Mouse (Mus musculus): ENCODE measurements at regions not wholly inside any gene's neighbourhood (a gene's known extent, or its start where the extent isn't known, plus 50 kb on each side); places are given as distances from the start of the nearest gene placed in this dataset.

- Histone ChIP-seq H3K27ac (replicated peaks; ENCODE audit: low read depth, low read length) (no peak overlapping the region), H3K4me3 (ENCODE audit: insufficient read depth, low read depth, low read length) (no peak overlapping the region), H3K4me1 (ENCODE audit: control insufficient read depth, insufficient read depth, insufficient read length, low read length) (no peaks in the 10 kb centered on the region)
These were observed 273.4 kb upstream of the Hnrnpa3 start for GRCm38 (mm10) chr2:75385551-75386263.

- no peaks in the 10 kb centered on the region for H3K4me1 ChIP-seq (ENCODE audit: control insufficient read depth, insufficient read depth, insufficient read length, low read length)
- no peak overlapping the region for H3K4me3 ChIP-seq (ENCODE audit: insufficient read depth, low read depth, low read length)
- no peak overlapping the region for H3K27ac ChIP-seq (replicated peaks; ENCODE audit: low read depth, low read length)
These were observed 272.4 kb upstream of the Hnrnpa3 start for GRCm38 (mm10) chr2:75386636-75387035.

DNA sequence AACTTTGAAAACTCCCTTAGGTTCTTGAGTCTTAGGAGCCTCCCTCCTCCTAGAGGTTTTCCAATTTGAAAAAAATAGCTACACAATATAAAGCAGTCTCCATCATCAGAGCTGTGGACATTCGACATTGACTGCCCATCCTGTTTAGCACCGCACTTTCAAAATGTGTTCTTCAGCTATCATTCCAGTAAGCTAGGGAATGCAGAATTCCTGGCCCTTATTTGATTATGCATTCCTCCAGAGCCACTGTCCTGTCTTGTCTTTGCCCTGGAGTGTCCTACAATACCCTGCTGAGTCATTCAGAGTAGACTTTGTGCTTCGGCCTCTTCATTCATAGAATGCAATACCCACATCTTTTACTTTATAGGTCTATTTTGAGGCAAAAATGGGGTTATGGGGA, 267.0 kb upstream of the Hnrnpa3 start:
- no peak overlapping the region for H3K27ac ChIP-seq (replicated peaks; ENCODE audit: low read depth, low read length)
- no peaks in the 10 kb centered on the region for H3K4me1 ChIP-seq (ENCODE audit: control insufficient read depth, insufficient read depth, insufficient read length, low read length)
- no peak overlapping the region for H3K4me3 ChIP-seq (ENCODE audit: insufficient read depth, low read depth, low read length)

GRCm38 (mm10) chr2:75394928-75395673, 264.0 kb upstream of the Hnrnpa3 start:
- H3K4me1 ChIP-seq (ENCODE audit: control insufficient read depth, insufficient read depth, insufficient read length, low read length) = no peaks in the 10 kb centered on the region
- H3K27ac ChIP-seq (replicated peaks; ENCODE audit: low read depth, low read length) = no peak overlapping the region
- H3K4me3 ChIP-seq (ENCODE audit: insufficient read depth, low read depth, low read length) = no peak overlapping the region

DNA sequence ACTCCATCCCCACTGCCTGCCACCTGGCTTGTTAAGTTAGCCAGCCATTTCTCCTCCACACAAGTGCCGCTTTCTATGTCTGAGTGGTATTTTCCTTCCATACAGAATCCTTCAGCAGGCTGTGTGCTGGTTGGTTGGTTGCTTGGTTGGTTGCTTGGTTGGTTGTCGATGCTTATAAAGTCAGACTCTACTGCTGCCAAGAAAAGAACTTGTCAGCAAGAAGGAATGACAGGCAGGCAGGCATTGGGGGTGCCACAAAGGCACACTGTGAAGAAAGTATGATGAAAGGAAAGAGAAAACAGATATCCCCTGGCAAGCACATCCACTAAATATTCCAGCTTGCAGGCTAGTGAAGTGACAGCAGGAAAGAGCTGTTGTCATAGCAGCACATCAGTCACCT, 263.0 kb upstream of the Hnrnpa3 start:
- Histone ChIP-seq H3K27ac (replicated peaks; ENCODE audit: low read depth, low read length) (no peak overlapping the region), H3K4me3 (ENCODE audit: insufficient read depth, low read depth, low read length) (no peak overlapping the region), H3K4me1 (ENCODE audit: control insufficient read depth, insufficient read depth, insufficient read length, low read length) (no peaks in the 10 kb centered on the region)

GRCm38 (mm10) chr2:75400291-75400870, 258.7 kb upstream of the Hnrnpa3 start:
- Histone ChIP-seq H3K4me1 (ENCODE audit: control insufficient read depth, insufficient read depth, insufficient read length, low read length) (no peaks in the 10 kb centered on the region), H3K27ac (replicated peaks; ENCODE audit: low read depth, low read length) (no peak overlapping the region), H3K4me3 (ENCODE audit: insufficient read depth, low read depth, low read length) (no peak overlapping the region)

DNA sequence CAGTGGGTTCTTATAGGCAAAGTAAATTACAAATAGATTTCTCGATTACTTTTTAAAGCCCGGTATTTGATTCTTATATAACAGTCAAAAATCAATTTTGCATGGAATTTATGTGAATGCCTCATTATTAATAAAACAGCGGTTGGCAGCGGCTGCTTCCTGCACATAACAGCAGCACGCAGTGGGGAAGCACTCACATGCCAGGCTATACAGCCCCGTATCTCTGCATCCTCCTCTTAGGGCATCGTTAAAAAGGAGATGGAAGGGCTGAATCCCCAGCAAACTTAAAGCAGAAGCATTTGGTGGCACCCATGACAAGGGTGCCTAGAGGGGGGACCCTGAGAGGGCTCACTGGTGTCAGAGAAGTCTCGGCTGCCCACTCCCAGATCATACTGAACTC, 255.3 kb upstream of the Hnrnpa3 start:
- Histone ChIP-seq H3K4me3 (ENCODE audit: insufficient read depth, low read depth, low read length) (no peak overlapping the region), H3K27ac (replicated peaks; ENCODE audit: low read depth, low read length) (no peak overlapping the region)

DNA sequence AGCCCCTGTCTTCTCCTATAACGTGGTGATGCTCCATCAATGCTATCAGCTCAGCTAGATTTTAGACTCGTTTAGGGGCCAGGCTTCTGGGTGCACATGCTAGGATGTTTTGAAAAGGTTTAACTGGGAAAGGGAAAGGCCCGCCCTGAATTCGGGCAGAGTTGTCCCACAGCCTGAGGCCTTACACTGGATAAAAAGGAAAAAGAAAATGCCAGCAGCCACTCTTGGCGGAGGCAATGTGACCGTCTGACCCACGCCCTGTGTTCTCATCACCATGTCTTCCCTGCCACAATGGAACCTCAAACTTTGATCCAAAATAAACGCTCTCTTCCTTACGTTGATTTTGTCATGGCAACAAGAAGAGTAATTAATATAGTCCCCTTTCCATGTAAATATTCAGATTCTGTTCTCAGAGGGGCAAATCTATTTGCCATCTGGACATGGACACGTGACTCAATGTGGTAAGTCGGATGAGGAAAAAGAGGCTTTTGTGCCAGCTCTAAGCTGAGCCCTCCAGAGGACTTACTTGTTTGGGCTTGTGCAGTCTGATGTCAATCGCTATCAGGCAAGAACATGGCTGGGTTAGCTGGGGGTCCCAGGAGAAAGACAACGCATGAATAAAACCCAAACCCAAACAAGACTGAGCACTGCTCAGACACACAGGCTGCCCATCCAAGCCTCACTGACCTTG, 253.4 kb upstream of the Hnrnpa3 start:
- Histone ChIP-seq H3K4me3 (ENCODE audit: insufficient read depth, low read depth, low read length) (no peak overlapping the region), H3K27ac (replicated peaks; ENCODE audit: low read depth, low read length) (no peak overlapping the region), H3K4me1 (ENCODE audit: control insufficient read depth, insufficient read depth, insufficient read length, low read length) (peaks cover 5% of the 10 kb centered on the region; the same call in 1 of the 2 replicates)

More for the DNA sequence above, 255.3 kb upstream of the Hnrnpa3 start:
- peaks cover 5% of the 10 kb centered on the region; the same call in 1 of the 2 replicates for H3K4me1 ChIP-seq (ENCODE audit: control insufficient read depth, insufficient read depth, insufficient read length, low read length)

GRCm38 (mm10) chr2:75406721-75407455, 252.2 kb upstream of the Hnrnpa3 start:
- Histone ChIP-seq H3K4me3 (ENCODE audit: insufficient read depth, low read depth, low read length) (no peak overlapping the region), H3K4me1 (ENCODE audit: control insufficient read depth, insufficient read depth, insufficient read length, low read length) (peaks cover 5% of the 10 kb centered on the region; the same call in 1 of the 2 replicates), H3K27ac (replicated peaks; ENCODE audit: low read depth, low read length) (no peak overlapping the region)

- Histone ChIP-seq H3K4me3 (ENCODE audit: insufficient read depth, low read depth, low read length) (no peak overlapping the region), H3K4me1 (ENCODE audit: control insufficient read depth, insufficient read depth, insufficient read length, low read length) (peaks cover 5% of the 10 kb centered on the region; the same call in 1 of the 2 replicates), H3K27ac (replicated peaks; ENCODE audit: low read depth, low read length) (no peak overlapping the region)
These were observed 251.5 kb upstream of the Hnrnpa3 start for GRCm38 (mm10) chr2:75407560-75407959.

DNA sequence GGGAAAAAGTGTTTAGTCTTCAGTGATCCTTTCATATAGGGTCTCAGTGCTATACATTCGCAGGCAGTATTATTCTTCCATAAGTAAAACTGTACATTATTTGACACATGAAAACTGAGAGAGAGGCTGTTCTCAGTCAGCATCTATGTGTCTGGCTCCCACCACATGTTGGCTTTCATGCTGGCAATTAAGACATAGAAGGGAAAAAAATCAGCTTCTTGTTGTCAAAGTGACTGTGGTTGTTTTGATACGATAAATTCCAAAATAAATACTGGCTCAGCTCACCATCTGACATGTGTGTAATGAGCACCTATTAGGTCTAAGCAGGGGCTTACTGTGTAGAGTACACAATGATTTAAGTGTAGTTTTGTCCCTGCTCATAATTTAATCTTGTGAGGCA, 251.0 kb upstream of the Hnrnpa3 start:
- H3K27ac ChIP-seq (replicated peaks; ENCODE audit: low read depth, low read length) = no peak overlapping the region
- H3K4me1 ChIP-seq (ENCODE audit: control insufficient read depth, insufficient read depth, insufficient read length, low read length) = peaks cover 5% of the 10 kb centered on the region; the same call in 1 of the 2 replicates
- no peak overlapping the region for H3K4me3 ChIP-seq (ENCODE audit: insufficient read depth, low read depth, low read length)

- Histone ChIP-seq H3K4me1 (ENCODE audit: control insufficient read depth, insufficient read depth, insufficient read length, low read length) (peaks cover 5% of the 10 kb centered on the region; the same call in 1 of the 2 replicates), H3K27ac (replicated peaks; ENCODE audit: low read depth, low read length) (no peak overlapping the region), H3K4me3 (ENCODE audit: insufficient read depth, low read depth, low read length) (no peak overlapping the region)
These were observed 249.3 kb upstream of the Hnrnpa3 start for GRCm38 (mm10) chr2:75409806-75410205.

GRCm38 (mm10) chr2:75412735-75413134, 246.3 kb upstream of the Hnrnpa3 start:
- Histone ChIP-seq H3K4me1 (ENCODE audit: control insufficient read depth, insufficient read depth, insufficient read length, low read length) (no peaks in the 10 kb centered on the region), H3K4me3 (ENCODE audit: insufficient read depth, low read depth, low read length) (no peak overlapping the region), H3K27ac (replicated peaks; ENCODE audit: low read depth, low read length) (no peak overlapping the region)

DNA sequence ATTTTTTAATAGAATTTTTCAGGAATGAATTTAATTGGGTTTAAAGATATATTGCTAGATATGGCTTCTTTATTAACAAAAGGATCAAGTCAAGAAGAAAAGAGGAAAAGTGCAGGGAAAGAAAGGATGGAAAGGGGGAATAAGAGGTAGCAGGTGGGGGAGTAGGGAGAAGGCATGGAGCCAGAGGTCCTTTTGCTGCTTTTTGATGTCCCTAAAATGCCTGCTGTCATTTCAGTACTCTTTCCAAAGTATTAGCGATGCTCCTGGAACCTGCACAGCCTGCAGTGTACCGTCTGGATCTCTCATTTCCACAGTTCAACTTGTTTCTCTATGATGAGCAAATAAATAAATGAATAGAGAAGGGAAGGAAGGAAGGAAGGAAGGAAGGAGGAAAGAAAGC, 240.4 kb upstream of the Hnrnpa3 start:
- Histone ChIP-seq H3K4me3 (ENCODE audit: insufficient read depth, low read depth, low read length) (no peak overlapping the region), H3K27ac (replicated peaks; ENCODE audit: low read depth, low read length) (no peak overlapping the region), H3K4me1 (ENCODE audit: control insufficient read depth, insufficient read depth, insufficient read length, low read length) (no peaks in the 10 kb centered on the region)

Measured in brown adipose tissue, adult 24 weeks (tissue).